Mouse (Mus musculus) heart, postnatal 0 days (tissue): ENCODE data around the gene Aadacl2. TPM values are rescaled to one million over a fixed set of nuclear protein-coding genes. Genes with fewer than 3 reads are reported as not detected.

Experiments
- ATAC-seq: fragments of 200-750 bp; cut with Nextera tagmentation; 2 replicates; pipeline ENCODE4 v1.8.0; 2017; ENCODE audit warnings: low read depth, moderate number of reproducible peaks, moderate library complexity; ENCODE audit not compliant: insufficient read depth
- DNase-seq: peaks from one replicate; pipeline ENCODE4 v3.0.0-alpha.2; 2016; ENCODE audit warnings: low spot score
- H3K27ac ChIP-seq: fragments of 300-500 bp; sonication (generic); 2 replicates; pipeline ENCODE4 v1.5.1; 2014; ENCODE audit warnings: low read depth, mild to moderate bottlenecking
- H3K27me3 ChIP-seq: fragments of 300-500 bp; sonication (generic); 2 replicates; pipeline ENCODE4 v1.6.1; 2014; ENCODE audit warnings: low read length, mixed read lengths; ENCODE audit not compliant: control insufficient read depth, insufficient read depth
- H3K36me3 ChIP-seq: fragments of 300-500 bp; sonication (generic); replicated peaks from 2 replicates; pipeline ENCODE4 v1.6.1; 2014; ENCODE audit warnings: low read length, mixed read lengths; ENCODE audit not compliant: control insufficient read depth, insufficient read depth
- H3K4me1 ChIP-seq: fragments of 300-500 bp; sonication (generic); 2 replicates; pipeline ENCODE4 v1.6.1; 2014; ENCODE audit warnings: antibody characterized with exemption; ENCODE audit not compliant: control insufficient read depth, insufficient read depth
- H3K4me2 ChIP-seq: fragments of 300-500 bp; sonication (generic); 2 replicates; pipeline ENCODE4 v1.6.1; 2014; ENCODE audit warnings: low read depth, mild to moderate bottlenecking, low read length, moderate library complexity
- H3K4me3 ChIP-seq: fragments of 300-500 bp; sonication (generic); 2 replicates; pipeline ENCODE4 v1.5.1; 2014; ENCODE audit warnings: low read depth, low read length
- H3K9ac ChIP-seq: fragments of 300-500 bp; sonication (generic); replicated peaks from 2 replicates; pipeline ENCODE4 v1.6.1; 2014; ENCODE audit warnings: low read depth, low read length, mixed read lengths
- H3K9me3 ChIP-seq: fragments of 300-500 bp; sonication (generic); replicated peaks from 2 replicates; pipeline ENCODE4 v1.6.1; 2016; ENCODE audit warnings: low read length; ENCODE audit not compliant: control insufficient read depth
- CTCF ChIP-seq: IDR thresholded peaks from 2 replicates; pipeline ENCODE4 v1.5.1; 2016; ENCODE audit warnings: antibody characterized with exemption, control low read depth, low read depth
- EP300 ChIP-seq: IDR thresholded peaks from 2 replicates; pipeline ENCODE4 v1.6.1; 2016; ENCODE audit warnings: antibody characterized with exemption, low read depth
- WGBS: fragments of 180-500 bp; shearing (Covaris S2); extraction: QIAGEN DNeasy Blood & Tissue Kit; methylation state at CpG from one replicate; pipeline ENCODE4 v1.1.7; 2014; 5-methylcytosine and 5-hydroxymethylcytosine counted together
- polyA plus RNA-seq: library from polyadenylated mRNA; unstranded; fragments of >200 nt; fragmentation: Nextera tagmentation; extraction: Ambion mirVana; gene quantifications from 2 replicates; pipeline ENCODE4 v1.2.1, GENCODE M21; 2015
- total RNA-seq: library from RNA; depleted of rRNA; stranded (reverse); fragments of >200 nt; gene quantifications from 2 replicates; pipeline ENCODE4 v1.2.3, GENCODE M21; 2014; ENCODE audit warnings: low replicate concordance; rRNA removed

The Aadacl2 gene
- total RNA-seq (not detected in 2 replicates), polyA plus RNA-seq (not detected in 2 replicates)

GRCm38 (mm10) chr3:60006443-60006842, at the start of gene Aadacl2:
TSS of gene Aadacl2 (plus strand) at chr3:60006743.
- Histone ChIP-seq H3K27me3 (no peaks in the 10 kb centered on the region), H3K36me3 (no peaks in the 10 kb centered on the region), H3K4me2 (no peak within 1 kb of the TSS), H3K27ac (no peak within 1 kb of the TSS), H3K9me3 (no peaks in the 10 kb centered on the region), H3K9ac (no peak within 1 kb of the TSS), H3K4me3 (no peak within 1 kb of the TSS), H3K4me1 (no peaks in the 10 kb centered on the region)
- DNase-seq (no peak), ATAC-seq (no peak)
- TF ChIP-seq CTCF (no peak), EP300 (no peak)
- 73% methylated on average over 1 of the region's 1 CpGs for WGBS

DNA sequence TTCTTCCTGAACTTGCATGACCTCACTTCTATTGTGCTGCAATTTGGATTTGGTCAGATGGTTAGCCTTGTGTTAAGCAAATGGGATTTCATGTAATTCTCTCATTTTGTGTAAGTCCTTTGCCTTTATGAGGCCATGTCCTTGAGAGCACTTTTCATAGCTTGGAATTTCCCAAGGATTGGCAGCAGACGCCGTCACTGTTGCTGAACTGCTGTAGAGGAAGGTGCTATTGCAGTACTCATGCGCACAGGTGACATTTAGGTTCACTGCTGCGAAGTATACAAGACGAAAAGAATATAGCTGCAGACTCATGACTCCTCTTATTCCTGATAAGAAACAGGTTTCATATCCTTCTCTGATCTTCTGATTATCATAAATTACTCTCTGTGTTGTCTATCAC, 35.7 kb upstream of the Aadacl2 start:
- TF ChIP-seq EP300, result no peak
- no peak for TF ChIP-seq CTCF

GRCm38 (mm10) chr3:59974591-59974990, 32.0 kb upstream of the Aadacl2 start:
- Histone ChIP-seq H3K9ac (no peak overlapping the region), H3K36me3 (no peaks in the 10 kb centered on the region), H3K4me3 (no peak overlapping the region), H3K27ac (no peak overlapping the region), H3K27me3 (no peaks in the 10 kb centered on the region), H3K4me1 (no peaks in the 10 kb centered on the region), H3K9me3 (no peaks in the 10 kb centered on the region), H3K4me2 (no peak overlapping the region)
- DNase-seq (no peak), ATAC-seq (no peak)
- TF ChIP-seq CTCF (no peak), EP300 (no peak)

More for the DNA sequence above, 35.7 kb upstream of the Aadacl2 start:
- Histone ChIP-seq H3K36me3 (no peaks in the 10 kb centered on the region), H3K4me1 (no peaks in the 10 kb centered on the region), H3K9me3 (no peaks in the 10 kb centered on the region), H3K27me3 (no peaks in the 10 kb centered on the region), H3K9ac (no peak overlapping the region), H3K27ac (no peak overlapping the region), H3K4me2 (no peak overlapping the region), H3K4me3 (no peak overlapping the region)
- ATAC-seq, result no peak
- 75% methylated on average over 5 of the region's 5 CpGs for WGBS
- no peak for DNase-seq

DNA sequence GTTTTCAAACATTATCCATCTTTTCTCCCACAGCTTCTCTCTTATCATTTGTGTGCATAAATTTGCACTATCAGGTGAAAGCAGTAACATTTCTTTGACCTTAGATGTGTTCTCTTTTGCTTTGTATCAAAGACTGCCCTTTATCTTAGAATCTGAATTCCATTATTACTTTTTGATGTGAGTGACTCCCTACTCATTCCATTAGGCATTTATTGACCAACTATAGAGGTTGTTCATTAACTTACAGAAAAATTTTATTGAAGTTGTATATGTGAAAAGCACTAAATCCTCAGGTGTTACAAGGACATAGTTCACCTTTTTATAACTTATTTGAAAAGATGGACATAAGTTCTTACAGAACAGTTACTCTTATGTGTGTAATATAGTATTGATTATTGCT, 2.9 kb upstream of the Aadacl2 start:
- ATAC-seq (no peak), DNase-seq (no peak)
- Histone ChIP-seq H3K4me1 (no peaks in the 10 kb centered on the region), H3K4me3 (no peak overlapping the region), H3K9ac (no peak overlapping the region), H3K9me3 (no peaks in the 10 kb centered on the region), H3K27ac (no peak overlapping the region), H3K27me3 (no peaks in the 10 kb centered on the region), H3K36me3 (no peaks in the 10 kb centered on the region), H3K4me2 (no peak overlapping the region)
- no peak for TF ChIP-seq EP300
- TF ChIP-seq CTCF, result no peak

GRCm38 (mm10) chr3:60025417-60025816, 18.9 kb downstream of the Aadacl2 start, which contains the start of gene Aadac:
TSS of gene Aadac (plus strand) at chr3:60025717.
- DNase-seq (no peak), ATAC-seq (no peak)
- Histone ChIP-seq H3K4me3 (no peak within 1 kb of the TSS), H3K9me3 (no peaks in the 10 kb centered on the region), H3K36me3 (no peaks in the 10 kb centered on the region), H3K27ac (no peak within 1 kb of the TSS), H3K27me3 (no peaks in the 10 kb centered on the region), H3K9ac (no peak within 1 kb of the TSS), H3K4me2 (no peak within 1 kb of the TSS), H3K4me1 (no peaks in the 10 kb centered on the region)
- TF ChIP-seq EP300 (no peak), CTCF (no peak)
- WGBS, result 51% methylated on average over 1 of the region's 1 CpGs

GRCm38 (mm10) chr3:60031511-60031910, 25.0 kb downstream of the Aadacl2 start:
- TF ChIP-seq EP300, result no peak
- no peak for TF ChIP-seq CTCF
- no peak overlapping the region for H3K4me2 ChIP-seq
- ATAC-seq, result no peak
- H3K27me3 ChIP-seq, result no peaks in the 10 kb centered on the region
- WGBS, result 76% methylated on average over 4 of the region's 4 CpGs
- H3K27ac ChIP-seq, result no peak overlapping the region
- no peaks in the 10 kb centered on the region for H3K4me1 ChIP-seq
- no peak for DNase-seq
- no peaks in the 10 kb centered on the region for H3K9me3 ChIP-seq
- no peaks in the 10 kb centered on the region for H3K36me3 ChIP-seq
- H3K4me3 ChIP-seq, result no peak overlapping the region
- no peak overlapping the region for H3K9ac ChIP-seq
